Mouse (Mus musculus) right cerebral cortex, adult 2 months (tissue): ENCODE data around the gene Zfp777.

Experiments used
- DNase-seq, 2 experiments: peaks; one replicate each; pipeline ENCODE4 v3.0.0; 2021 to 2022; ENCODE audit warnings: low spot score in 2 of 2

Zfp777 gene

DNA sequence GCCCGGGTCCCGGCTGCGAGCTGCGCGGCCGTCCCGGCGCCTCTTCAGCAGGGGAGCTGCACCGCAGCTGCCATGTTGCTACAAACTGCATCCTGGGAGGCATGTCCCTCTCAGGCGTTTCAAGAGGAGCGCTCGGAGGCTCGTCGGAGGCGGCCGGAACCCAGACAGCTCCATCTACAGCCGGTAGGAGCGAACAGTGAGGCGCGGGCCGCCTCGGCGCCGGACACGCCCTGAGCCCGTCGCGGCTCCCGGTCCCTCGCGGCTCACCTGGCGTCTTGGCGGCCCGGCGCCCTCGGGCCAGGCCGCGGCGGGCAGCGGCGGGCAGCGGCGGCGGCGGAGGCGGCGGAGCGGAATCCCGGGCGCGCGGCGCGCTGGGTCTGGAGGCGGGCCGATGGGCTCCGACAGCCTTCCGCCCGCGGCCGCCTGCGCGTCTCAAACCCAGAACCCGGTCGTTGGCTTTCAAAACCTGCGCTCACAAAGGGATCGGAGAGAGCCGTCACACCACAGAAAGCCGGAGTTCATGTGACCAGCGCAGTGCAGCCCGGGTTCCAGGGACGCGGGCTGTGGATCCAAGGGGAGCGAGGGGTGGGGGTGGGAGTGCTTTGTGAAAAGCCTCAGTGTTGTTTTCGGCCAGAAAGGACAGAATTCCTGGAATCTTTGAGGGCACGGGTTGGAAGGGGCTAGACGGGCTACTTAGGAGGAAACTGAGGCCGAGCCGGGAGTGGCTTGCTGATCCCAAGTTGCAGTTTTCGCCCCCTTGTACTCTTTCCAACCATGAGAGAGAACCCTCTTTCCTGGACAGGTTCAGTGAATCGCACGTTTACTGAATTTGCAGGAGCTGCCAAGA, at the start of gene Zfp777:
Gene Zfp777, minus strand, starts transcription at position 486 of the 847 bp plus-strand sequence.
- peak; percentile 63 to 68 for DNase-seq

DNA sequence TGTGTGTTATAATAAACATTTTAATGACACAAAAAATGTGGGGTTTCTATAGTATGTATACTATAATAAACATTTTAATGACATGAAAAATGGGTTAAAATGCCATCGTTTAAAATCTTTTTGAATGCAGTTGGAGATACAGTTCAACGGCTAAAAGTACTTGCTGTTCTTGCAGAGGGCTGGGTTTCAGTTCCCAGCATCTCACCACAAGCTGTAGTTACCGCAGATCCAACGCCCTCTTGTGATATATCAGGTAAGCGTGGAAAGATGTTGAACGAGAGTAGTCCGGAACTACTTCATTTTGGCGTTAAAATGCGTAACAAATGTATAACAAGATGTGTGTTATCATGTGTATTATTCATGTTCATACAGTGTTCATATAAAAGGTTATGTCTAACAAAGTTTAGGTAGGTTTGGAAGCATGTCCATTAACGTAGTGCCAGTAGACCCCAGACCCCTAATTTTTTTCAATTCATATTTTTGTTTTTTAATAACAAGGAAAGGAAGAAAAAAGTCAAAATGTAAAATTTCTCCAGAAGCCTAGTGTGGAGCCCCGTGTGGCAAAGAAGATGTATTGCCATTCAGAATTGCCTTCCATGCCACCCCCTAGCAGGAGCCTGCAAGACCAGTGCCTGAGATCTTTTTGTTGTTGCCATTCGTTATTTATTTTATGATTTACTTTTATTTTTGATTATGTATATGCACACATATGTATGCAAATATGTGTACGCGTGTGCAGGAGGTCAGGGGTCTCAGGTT, 38.4 kb upstream of the Zfp777 start:
- DNase-seq, result no peak

DNA sequence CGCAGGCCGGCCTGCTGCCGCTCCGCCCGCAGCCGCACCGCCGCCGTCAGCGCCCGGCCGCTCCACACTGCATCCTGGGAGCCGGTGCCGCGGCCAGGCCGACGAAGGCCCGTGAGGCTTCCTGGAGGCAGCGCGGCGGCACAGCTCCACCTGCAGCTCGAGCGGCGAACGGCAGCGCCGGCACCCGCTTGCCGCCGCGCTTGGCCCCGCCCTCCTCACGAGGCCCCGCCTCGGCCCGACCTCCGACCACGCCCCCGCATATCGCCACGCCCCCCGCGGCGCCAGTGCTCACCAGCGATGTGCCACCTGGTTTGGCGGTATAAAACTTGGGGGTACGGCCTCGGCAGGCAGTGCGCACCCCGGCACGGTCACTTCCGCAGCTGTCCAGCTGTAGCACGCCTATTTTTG, 37.8 kb upstream of the Zfp777 start, which contains the start of gene Zfp746:
Gene Zfp746, minus strand, starts transcription at position 123 of the 408 bp plus-strand sequence.
- peak; percentile 92 for DNase-seq

DNA sequence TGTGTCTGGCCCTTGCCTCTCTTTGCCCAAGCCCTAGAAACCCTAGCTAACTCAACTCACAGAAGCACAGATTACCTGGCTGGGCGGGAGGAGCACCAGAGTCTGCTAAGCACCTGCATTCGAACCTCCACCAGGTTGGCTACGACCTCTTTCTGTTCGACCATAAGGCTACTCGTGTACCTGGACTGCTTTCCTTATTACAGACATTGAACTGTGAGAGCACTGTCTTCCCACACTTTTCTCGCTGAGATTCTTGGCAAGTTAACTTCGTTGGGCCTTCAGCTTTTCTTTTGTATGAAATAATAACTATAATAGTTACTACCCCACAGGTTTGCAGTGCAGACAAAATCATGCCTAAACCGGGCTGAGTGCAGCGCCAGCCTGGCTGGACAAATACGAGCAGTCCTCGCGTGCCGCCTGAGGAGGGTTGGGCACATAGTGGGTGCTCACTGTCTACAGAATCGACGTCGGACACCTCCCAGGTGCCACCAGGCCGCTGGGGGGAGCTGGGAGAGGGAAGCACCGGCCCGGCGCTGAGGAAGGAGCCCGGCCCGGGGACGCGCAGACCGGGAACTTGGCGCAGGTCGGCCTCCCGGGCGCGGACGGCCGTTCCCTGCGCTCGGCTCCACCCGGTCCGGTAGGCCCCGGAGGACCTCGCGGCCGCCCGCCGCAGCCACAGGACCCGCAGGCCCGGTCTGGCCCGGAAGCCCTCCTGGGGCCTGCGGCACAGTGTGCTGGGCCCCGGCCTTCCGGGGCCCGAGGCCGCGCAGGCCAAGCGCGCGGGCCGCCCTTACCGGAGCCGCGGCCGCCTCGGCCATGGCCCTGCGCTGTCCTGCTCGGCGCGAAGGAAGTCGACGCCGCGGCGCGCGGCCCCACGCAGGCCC, 37.1 kb upstream of the Zfp777 start:
- peak; percentile 53 to 56 for DNase-seq

DNA sequence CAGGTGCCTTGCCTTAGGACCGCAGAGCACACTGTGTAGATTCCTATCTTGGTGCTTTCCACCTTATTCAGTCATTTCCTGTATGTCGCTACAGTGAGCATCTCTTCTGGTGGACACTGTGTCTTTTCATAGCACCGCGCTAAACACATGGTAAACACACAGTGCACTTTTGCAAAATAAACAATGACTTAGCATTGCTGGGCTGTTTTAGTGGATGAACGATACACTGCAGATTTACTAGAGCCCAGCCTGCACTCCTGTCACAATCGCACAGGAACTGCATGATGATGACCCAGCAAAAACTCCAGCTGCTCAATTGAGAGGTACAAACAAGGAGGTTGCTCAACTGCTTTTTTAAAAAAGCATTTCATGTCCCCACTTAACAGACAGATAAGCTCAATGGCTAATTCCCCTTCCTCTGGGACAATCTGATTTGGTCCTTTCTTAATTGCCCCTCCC, 35.1 kb upstream of the Zfp777 start:
- no peak for DNase-seq

DNA sequence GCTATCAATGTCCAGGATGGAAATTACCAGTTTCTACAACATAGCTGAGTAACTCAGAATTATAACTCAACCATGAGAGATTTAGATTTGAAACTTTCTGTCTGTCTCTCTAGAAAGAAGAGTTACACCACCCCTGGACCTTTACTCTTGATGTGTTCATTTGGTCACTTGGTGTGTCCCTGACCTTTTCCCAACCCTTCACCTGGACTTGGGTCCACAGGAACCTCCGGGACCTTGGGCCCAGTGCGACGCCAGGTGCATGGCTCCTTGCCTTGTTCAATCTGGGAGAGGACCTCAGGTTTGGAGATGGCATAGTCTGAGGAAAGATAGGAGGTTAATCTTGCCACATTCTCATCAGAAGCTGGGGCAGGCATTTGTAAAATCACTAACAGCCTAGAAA, 33.2 kb upstream of the Zfp777 start:
- DNase-seq, result no peak

DNA sequence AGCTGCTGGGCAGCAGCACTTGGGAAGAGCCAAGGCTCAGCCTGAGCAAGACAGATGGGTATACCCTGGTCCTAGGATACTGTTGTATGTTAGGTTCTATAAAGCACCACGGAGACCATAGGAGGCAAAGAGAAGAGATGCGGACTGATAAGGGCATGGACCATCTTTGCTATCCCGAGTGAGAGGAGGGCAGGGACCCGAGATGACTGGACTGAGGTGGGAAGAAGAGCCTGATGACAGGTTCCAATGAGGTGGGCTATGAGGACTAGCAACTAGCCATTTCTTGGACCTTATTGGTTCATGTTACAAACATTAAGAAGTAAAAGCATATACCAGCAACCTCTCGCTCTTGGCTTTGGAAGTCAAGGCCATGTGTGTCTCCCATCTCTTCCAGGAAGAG, 32.3 kb upstream of the Zfp777 start:
- no peak for DNase-seq

DNA sequence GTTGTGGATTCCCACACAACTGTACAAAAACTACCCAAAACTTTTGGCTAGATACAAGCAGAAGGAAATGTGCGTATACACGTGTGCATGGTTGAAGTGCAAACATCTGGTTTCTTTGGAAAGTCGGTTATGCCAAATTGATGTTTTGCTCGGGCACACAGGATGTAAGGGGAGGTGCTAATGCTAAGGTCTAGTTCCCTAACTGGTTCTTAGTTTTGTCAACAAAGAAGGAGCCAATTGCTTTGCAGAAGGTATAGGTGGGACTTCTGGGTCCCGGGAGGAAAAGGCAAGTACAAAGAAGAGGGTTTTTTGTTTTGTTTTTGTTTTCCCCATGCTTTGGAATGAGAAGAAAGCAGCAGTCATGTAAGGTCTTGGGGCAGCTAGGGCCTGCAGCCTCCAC, 24.6 kb upstream of the Zfp777 start:
- DNase-seq, result no peak

DNA sequence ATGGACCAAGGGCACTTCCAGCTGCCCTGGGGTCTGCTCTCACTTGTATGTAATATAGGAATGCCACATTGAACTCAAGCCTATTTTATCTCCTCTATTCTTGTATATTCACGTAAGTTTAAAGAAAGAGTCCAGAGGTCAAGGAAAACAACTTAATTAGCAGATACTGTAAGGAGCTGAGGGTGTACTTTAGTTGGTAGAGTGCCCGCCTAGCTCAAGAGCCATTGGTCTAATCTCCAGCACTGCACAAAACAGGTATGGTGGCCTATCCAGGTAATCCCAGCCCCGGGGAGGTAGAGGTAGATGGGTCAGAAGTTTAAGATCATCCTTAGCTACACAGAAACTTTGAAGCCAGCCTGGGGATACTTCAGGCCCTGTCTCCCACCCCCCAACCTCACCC, 18.8 kb upstream of the Zfp777 start:
- DNase-seq, result no peak

DNA sequence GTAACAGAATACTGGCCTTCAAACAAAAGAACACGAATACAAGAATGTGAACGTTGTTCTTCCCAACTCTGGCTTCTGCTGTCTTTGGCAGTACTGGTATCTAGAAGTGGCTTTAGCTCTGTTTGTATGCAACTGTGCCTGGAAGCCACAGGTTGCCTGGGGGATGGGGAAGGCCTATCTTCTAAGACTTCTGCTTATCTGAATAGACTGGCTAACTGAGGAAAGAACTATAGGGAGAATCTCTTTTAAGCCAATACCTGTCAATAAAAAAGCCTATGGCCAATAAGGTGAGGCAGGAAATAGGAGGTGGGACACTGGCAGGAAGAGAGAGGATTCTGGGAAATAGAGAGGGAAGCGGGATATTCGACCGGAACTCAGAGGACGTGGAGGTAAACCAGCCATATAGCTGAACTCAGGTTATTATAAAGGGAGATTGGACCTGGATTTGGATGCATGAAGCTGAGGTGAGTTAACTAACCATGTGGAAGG, 16.9 kb upstream of the Zfp777 start:
- DNase-seq, result no peak

DNA sequence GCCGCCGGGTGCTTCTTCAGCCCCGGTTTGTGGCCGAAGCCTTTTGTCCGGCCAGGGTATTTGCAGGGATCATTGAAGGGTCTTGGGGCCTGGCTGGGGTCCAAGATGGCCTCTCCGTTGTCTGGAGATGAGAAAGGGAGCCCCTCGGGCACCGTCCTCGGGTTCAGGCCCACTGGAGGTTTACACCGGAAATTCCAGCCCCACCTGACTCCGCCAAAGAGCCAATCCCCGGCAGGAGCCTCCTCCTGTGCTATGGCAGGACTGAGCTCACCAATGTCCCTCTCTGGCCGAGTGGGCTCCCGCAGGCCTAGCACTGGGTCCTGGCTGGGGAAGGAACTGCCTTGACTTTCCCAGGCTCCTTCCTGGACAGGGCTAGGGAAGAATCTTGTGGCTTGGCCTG, 15.7 kb upstream of the Zfp777 start:
- no peak for DNase-seq

DNA sequence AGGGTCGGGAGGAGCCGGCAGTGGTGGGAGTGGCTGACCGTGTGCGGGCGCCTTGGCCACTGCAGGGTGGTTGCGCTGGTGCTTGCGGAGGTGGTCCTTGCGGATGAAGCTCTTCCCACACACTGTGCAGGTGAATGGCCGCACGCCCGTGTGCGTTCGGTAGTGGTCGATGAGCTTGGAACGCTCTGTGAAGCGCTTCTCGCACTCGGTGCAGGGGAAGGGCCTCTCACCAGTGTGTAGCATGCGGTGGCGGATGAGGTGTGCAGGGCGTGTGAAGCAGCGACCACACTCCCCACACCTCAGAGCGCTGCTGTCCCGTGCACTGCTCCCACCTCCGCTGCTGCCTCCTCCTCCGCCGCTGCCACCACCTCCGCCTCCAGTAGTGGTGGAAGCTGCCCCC, 15.2 kb upstream of the Zfp777 start:
- no peak for DNase-seq

DNA sequence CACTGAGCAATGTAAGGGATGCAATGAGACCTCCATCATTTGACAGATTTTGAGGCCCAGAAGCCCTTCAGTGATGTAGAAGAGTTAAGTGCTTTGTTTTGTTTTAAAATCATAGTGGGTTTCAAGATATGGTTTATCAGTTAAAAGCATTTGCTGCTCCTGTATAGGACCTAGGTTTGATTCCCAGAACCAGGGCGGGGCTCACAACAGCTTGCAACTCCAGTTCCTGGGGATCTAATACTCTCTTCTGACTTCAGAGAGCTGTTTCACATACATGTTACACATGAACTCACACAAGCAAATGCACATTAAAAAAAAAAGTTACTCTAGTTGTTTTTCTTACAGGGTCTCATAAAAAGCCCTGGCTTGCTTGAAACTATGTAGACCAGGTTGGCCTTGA, 12.2 kb upstream of the Zfp777 start:
- no peak for DNase-seq

DNA sequence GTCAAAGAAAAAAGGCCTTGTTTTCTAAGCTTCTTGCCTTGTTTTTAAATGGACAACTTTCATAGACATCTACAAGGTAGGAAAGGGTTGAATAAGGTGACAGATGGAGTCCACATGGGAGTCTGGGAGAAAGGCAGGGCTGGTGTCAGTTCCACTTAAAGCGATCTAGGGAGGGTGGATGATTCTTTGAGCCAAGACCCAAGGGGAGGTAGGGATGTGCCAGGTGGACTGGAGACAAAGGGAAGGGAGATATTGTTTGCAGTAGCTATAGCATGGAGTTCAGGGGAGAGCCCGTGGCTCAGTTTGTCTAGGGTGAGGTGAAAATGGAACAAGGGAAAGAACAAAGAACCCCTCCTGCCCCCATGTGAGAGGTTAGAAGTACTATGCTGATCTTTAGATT, 11.7 kb upstream of the Zfp777 start:
- DNase-seq, result no peak

DNA sequence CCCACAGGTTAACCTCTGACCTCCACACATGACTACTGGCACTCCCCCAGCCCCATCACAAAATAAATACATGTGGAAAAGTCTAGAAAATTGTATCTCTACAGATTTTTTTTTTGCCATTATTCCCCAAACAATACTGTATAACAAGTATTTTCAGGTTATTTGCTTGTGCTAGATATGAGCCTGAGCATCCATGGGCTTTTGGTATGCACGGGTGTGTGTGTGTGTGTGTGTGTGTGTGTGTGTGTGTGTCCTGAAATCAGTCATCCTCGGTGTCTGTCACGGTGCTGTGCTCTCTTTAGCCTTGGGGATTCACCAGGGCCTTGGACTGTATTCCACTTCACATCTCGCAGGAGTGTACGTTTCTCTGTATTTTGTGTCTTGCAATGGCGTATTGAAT, 3.4 kb upstream of the Zfp777 start:
- no peak for DNase-seq

DNA sequence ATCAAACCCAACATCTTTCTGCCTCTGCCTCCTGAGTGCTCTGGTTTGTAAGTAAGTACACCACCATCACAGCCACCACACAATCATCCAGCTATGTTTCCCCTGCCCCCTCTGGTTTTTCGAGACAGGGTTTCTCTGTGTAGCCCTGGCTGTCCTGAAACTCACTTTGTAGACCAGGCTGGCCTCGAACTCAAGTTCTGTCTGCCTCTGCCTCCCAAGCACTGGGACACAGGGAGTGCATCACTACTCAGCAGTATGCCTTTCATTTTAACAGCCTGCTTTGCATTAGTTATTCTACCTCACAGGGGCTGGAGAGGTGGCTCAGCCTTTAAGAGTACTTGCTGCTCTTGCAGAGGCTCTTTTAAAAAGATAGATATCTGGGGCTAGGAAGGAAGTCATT, 3.0 kb upstream of the Zfp777 start:
- no peak for DNase-seq

DNA sequence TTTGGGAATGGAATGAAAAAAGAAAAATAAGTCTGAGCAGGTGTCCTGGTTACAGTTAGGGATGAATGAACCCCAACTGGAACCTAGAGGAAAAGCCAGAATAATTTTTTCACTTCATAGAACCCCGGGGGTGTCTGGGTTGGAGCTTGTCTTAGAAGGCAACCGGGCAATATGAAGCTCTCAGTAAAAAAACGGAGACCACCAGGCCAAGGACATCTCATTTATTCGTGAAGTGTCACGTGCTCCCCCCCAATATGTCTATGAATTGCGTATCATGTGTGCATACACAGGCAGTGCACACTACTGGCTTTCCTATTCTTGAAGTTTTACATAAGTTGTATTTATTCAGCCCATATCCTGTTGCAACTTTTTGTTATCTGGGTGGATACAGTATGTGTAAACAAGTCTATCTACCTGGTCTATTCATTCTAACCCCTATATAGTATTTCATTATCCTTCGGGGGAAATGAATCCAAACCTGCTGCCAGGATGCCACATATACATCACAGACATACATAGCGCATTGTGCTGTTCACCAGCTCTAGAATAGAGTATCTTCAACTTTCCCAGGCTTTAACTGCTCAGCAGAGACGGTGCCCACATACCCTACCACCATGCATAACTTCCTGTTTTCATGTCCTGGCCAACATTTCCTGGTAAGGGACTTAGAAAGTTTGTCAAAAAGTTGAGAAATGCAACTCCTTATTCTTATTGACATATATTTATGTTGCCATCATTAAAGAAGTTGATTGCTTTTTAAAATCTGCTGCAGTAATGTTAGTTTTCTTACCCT, 758 bp upstream of the Zfp777 start:
- no peak for DNase-seq

DNA sequence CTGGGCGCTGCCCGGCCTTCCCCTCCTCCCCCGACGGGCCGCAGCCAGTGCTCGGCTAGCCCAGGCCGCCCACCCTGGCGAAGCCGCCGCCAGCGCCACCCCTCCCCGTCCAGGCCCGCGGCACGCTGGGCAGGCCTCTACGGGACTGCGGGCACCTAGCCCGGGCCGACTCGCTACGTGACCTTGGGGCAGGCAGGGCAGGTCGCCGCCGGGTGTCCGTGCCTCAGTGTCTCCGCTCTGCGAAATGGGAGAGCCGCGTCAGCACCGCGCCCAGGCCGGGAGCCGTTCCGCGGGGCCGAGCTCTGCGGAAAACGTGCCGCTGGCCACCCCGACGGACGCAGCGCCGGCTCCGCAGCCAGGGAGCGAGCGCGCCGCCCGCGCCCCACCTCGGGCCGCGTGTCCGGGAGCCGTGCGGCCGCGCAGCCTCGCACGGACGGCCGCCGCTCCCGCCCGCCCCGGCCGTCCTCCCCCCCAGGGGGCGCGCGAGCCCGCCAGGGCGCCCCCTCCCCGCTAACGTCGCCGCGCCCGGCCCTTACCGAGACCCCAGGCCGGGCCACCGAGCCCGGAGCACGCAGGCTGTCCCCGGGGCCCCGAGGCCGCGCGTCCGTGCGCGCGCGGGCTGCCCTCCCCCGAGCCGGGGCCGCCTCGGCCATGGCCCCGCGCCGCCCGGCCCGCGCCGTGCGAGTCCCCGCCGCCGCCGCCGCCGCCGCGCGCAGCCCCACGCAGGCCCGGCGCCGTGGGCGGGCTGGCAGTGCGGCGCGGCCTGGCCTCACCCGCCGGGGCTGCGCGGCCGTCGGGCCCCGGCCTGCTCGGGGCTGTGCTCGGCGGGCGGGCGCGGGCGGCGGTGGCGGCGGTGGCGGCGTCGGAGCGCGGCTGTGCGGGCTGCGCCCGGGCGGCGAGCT, 1.0 kb downstream of the Zfp777 start:
- DNase-seq, result peak in 1 of 2 experiments; percentile 16

DNA sequence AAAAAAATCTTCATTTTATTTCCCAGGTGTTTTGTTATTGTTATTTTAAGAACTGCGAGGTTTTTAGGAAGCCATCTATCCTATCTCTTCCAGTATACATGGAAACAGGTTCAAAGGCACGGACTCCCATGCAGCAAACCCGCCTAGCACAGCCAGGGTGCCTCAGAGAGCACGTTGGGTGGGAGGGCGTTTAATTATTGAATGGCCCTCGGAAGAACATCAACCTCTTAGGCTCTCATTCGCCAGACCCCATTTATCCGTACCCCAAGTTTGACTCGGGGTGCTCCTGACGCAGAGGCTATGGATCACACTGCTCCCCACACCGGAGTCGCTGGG, 1.6 kb downstream of the Zfp777 start:
- no peak for DNase-seq

DNA sequence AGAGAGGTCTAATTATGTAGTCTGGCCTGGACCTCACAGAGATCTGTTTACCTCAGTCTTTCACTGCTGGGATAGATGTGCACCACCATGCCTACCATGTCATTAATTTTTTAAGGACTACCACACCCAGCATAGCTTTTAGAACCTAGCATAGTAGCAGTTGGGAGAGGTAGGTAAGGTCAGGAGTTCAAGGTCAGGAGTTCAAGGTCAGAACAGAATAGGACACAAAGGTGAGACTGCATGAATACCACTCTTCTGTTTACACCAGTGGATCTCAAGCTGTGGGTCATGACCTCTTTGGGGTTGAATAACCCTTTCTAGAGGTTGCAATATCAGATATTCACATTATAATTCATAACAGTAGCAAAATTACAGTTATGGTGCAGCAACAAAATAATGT, 16.1 kb downstream of the Zfp777 start:
- no peak for DNase-seq
